Mouse (Mus musculus) thymus, adult 2 months (tissue): ENCODE measurements around the gene Pacs2.

Experiments used
- CTCF ChIP-seq: fragments of 200-500 bp; IDR thresholded peaks from 2 replicates; pipeline ENCODE4 v1.5.1; 2012; ENCODE audit warnings: mild to moderate bottlenecking, control low read depth, low read length, moderate library complexity, borderline replicate concordance; ENCODE audit not compliant: control insufficient read depth, poor library complexity, insufficient read depth; ENCODE audit errors: extremely low read depth
- POLR2A ChIP-seq: fragments of 200-500 bp; IDR thresholded peaks from 2 replicates; pipeline ENCODE4 v1.6.1; 2012; ENCODE audit warnings: mild to moderate bottlenecking, low read length, control low read depth, moderate library complexity; ENCODE audit not compliant: control insufficient read depth, poor library complexity, insufficient read depth; ENCODE audit errors: extremely low read depth

DNA sequence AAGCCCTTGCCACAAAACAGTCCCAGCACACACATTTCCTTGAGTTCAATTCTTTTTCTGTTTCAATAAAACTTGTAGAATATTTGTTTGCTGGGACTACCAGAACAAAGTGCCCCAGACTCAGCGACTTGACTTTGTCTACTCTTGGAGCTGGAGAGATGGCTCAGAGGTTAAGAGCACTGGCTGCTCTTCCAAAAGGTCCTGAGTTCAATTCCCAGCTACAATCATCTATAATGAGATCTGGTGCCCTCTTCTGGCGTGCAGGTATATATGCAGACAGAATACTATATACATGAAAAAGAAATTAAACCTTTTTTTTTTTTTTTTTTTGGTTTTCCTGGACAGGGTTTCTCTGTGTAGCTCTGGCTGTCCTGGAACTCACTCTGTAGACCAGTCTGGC lies 11.6 kb upstream of the Pacs2 start:
- TF ChIP-seq POLR2A: no peak
- no peak for TF ChIP-seq CTCF
